Mouse (Mus musculus) 416B (cell line): ENCODE data around the gene Gm13090.

Source experiments
- DNase-seq: peaks from one replicate; pipeline ENCODE4 v3.0.0; 2011; ENCODE audit warnings: low read depth

Gm13090 gene

DNA sequence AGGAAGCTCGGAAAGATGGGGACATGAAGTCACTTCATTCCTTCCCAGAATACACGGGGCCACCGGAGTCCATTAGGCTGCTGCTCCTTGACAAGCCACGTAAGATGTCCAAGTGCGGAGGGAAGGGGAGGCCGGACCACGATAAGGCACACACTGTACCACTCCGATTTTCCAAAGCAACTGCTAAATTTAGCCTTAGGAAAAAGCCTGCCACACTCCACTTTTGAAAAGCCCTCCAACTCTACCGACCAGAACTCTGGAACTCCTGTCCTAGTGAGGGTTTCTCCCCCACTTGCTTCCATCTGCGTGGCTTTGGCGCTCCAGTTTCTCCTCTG, 7.7 kb downstream of the Gm13090 start:
- DNase-seq, result no peak

DNA sequence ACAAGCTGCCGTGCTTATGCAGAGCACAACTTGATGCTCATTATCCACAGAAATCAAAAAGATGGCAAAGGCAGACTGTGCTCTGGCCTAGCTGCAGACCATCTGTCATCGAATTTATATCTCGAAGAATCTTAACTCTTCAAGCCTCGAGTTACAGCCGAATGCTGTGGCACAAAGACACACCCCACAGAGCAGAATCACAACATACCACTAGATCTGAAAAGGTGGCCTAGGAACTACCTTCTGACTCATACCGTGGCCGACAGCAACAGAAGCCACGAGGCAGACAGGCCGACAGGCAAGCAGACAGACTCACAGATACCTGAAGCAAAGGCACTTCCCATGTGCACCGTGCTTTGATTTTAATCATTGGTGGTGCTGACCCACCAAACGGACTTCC, 14.3 kb downstream of the Gm13090 start:
- no peak for DNase-seq

DNA sequence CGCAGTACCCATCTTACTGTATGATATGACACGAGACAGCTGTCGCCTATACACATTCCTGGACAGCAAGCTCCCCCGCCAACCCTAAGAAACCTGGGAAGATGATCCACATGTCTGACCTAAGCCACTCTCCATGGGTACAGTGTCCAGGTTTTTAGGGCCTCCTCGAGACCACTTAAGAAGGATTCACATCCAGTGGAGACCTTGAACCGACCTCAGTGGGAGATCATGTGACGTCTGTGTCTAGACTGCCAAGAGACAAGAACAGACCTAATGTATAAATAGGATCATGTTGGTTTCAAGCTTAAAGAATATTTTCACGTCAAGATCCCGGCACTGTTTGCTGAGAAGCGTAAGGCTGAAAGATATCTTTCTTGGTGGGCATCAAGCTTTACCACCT, 14.8 kb downstream of the Gm13090 start:
- no peak for DNase-seq

DNA sequence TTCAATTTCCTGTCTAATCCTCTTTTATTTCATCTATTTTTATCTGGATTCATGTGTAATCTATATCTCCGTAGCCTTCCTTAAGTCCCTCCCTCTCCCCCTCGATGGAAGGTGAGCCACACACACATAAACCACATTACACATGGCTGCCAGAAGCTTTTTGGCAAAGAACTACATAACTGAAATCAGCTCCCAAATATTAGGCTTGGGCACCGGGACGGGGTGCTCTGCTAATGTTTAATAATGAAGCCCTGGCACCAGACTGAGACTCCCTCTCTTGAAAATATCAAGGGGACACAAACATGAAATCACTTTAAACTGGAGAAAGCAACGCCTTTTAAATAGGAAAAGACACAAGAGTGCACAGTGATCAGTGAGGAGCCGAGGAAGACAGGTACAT, 16.5 kb downstream of the Gm13090 start:
- no peak for DNase-seq

DNA sequence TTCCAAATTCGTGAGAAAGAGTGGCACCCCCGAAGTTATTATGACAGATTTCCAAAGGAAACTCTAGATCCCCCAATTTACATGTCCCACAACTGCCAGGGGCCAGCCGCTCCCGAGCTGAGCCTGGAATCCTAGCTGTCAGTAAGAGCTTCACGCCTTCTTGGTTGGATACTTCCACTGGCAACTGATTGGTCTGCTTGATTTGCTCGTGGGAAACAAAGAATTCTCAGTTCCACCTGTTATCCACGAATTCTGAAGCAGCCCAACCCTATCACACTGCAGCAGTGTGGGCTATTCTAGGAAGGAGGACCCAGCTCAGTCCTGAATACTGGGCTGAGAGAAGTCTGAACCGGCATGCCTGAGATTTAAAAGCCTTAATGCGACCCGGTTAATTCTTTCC, 17.1 kb downstream of the Gm13090 start:
- no peak for DNase-seq

DNA sequence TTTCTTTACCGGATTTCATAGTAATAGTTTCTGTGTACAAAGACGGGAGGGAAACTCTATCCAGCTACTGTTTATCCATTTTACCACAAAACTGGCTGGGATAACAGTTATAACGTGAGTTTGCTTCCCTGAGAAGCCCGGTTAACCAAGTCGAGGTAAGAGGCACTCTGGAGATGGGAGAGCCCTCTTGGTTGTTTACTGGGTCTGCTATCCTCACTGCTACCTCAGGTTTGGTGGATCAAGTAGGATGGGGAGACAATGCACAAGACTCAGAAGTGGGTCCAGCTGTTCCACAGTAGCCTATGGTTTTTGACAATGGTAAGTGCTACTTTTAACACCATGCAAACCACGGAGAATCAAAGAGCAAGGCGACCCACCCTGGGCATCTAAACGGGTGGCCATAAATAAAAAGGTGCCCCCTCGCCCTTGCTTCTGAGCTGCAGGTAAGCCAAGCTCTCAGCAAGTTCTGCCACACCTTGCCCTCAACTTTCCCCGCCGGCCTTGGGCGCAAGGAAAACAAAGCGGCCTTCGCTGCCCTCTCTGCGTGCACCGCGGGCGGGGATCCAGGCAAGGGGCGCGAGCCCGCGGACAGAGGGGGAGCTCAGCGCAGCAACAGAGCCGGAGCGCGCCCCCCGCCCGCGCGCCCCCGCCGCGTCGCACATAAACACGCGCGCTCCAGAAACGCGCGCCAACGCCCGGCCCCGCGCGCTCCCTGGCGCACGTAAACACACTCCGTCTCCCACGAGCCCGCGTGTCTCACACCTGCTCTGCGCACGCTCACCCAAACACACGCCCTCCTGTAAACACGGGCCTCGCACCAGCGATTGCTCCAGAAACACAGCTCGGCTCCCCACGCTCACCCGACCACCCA, 18.0 kb downstream of the Gm13090 start:
- DNase-seq, result no peak

DNA sequence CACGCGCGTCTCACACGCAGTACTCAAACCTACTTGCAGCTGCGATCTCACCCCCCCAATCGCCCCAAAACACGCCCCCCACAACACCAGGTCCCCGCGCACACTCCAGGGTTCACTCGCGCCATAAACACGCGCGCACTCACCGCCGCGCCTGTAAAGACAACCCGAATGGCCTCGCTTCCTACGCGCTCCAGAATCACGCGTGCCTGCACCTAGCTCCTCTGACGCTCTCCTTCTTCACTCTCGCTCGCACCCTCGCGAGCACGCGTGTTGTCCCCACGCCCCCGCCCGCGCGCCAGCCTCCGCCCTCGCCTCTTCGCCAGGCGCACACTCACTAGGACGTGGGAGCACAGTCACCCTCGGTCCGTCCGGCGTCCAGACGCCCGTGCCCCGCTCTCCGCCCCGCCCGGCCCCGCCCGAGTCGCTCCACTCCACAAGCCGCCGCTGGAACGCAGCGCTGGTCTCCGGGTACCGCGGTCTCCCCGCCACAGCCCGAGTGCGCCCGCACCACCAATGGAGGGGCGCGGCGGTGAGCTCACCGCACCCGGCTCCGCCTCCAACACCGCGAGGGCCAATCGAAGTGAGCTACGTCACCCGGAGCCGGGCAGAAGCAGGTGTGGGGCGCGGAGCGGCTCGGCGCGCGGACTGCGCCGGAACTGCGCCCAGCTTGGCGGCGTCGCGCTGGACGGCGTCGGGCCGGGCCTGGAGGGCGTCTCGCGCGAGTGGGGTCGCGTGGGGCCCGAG, 18.8 kb downstream of the Gm13090 start:
- no peak for DNase-seq

DNA sequence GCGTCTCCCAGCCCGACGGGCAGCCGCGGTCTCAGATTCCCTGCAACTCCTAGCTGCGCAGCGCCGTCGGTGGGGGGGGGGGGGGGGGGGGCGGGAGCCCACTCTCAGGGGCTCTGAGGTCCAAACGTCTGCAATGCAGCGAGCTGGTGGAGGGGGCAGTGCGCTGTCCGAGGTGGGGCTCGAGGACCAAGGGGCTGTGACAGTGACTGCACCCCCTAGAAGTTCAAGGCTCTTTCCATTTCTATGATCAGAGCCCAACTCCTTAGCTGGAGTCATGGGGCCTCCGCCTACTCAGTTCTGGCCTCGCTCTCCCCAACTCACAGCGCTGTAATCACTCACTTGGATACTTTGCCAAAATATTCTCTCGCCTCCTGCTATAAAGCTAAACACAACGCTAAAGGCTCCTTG, 19.5 kb downstream of the Gm13090 start:
- no peak for DNase-seq

DNA sequence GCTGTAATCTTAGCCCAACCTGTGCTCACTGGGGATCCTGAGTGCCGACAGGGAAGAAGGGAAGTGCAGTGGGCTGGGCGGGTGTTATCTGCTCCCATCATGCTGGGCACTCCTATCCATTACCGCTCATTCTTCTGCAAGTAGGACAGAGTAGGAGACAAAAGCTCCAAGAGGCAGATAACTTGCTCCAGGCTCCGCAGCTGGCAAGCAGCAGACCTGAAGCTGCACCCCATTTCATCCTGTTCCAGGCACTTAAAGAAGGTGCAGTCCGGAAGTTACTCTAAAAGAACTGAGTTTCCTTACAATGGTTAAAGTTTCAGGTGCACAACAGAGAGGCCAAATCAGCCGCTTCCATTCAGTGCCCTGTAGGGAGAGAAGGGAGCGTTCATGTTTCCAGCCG, 21.9 kb downstream of the Gm13090 start:
- no peak for DNase-seq

DNA sequence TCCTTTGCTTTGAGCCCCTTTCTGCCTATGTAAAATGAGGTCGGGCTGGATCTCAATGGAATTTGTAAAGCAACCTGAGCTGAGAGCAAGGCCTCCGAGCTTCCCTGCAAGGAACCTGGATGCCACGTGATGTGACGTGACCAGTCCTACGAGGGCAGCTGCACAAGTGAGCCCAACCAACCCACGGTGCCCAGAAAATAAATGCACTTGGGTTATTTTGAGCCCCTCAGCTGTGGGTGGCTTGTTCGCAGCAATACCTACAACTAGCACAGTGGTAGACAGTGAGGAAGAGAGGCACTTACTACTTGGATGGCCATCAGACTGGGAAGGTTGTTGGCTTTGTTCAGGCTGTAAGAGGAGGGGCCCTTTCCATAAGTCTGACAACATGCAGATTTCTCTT, 25.2 kb downstream of the Gm13090 start:
- no peak for DNase-seq

DNA sequence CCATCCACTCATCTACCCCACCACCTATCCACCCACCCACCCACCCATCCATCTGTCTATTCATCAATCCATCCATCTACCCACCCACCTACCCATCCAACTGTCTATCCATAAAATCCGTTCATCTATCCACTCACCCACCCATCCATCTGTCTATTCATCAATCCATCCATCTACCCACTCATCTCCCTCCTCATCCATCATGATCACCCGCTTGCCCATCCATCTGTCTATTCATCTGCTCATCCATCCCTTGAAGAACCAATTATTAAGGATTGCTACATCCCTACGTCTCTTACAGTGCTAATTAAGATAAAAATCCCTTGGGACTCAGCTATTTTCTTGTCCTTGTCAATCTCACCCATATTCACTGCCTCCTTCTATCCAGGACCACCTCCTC, 29.5 kb downstream of the Gm13090 start:
- DNase-seq, result no peak

DNA sequence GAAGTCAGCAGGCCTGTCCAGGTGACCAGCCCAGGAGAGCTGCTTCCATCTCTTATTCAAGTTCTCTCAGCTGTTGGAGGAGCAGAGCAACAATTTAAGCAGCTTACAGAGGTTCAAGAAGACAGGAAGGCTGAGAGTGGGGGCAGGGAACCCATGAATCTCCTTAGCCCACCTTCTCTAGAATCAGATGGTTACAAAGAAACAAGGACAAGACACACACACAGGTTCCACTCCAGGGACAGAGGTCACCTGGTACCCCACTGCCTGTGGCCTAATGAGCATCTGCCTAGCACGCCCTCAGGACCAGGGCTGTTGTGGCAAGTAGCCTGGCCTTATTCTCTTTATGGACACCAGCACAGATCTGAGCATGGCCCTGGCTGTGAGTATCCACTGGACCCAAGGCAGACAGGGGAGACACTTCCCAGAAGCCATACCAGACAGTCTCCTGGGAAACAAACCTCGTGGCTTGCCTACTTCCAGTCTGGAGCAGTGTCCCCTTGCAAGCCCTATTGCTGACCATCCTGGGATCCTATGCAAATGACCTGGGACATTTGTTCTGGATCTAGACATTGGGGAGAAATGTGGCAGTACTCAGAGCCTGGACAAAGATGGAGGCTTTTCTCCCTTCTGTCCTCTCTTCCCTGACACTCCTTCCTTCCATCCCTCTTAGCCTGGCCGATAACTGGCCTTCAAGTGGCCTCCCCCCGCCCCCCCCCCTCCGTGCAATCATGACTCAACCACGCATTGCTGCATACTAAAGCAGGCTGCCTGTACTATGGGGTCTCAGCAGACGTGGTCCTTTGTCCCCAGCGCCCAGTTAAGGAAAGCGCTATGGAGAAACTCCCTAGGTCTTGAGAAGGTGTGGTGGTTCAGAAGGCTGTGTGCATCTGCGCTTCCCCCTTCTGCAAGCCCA, 38.5 kb downstream of the Gm13090 start:
- DNase-seq, result no peak

DNA sequence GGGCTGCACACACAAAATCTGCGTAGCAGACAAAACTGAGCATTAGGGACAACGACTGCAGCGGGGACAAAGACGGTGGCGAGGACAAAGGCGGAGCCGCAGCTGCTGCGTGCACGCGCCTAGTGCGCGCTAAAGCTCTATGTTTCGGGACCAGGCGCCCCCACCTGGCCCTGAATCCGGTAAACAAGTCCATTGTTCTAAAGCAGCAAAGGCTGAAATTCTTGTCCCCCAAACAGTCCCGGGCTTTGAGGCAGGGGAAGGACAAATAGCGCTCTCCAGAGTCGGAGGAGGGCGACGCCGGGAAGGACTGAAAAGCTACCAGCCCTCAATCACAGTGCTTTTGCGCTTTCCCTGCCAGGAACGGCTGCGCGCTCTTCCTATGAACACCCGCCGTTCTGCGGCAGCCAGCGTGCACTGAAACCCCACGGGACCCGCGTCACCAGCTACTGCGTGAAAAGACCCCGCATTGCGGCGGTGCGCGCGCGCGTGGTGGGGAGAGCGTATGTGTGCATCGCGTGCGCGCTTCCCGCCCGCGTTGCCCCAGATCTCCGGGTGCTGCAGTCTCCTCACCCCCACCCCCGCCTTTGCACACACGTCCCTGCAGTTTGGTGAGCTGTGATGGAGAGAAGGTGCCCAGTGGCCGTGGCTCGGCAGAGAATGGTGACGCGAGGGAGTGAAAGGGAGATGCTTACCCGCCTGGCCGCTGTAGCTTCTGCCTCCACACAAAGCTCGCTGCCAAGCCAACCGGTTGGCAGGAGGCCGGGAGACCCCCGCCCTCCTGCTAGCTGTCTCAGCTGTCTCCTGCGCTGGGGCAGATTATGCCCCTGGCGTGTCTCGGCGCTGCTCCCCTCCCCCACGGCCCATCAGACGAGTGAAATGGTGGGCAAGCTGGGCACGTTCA, 39.5 kb downstream of the Gm13090 start:
- no peak for DNase-seq

DNA sequence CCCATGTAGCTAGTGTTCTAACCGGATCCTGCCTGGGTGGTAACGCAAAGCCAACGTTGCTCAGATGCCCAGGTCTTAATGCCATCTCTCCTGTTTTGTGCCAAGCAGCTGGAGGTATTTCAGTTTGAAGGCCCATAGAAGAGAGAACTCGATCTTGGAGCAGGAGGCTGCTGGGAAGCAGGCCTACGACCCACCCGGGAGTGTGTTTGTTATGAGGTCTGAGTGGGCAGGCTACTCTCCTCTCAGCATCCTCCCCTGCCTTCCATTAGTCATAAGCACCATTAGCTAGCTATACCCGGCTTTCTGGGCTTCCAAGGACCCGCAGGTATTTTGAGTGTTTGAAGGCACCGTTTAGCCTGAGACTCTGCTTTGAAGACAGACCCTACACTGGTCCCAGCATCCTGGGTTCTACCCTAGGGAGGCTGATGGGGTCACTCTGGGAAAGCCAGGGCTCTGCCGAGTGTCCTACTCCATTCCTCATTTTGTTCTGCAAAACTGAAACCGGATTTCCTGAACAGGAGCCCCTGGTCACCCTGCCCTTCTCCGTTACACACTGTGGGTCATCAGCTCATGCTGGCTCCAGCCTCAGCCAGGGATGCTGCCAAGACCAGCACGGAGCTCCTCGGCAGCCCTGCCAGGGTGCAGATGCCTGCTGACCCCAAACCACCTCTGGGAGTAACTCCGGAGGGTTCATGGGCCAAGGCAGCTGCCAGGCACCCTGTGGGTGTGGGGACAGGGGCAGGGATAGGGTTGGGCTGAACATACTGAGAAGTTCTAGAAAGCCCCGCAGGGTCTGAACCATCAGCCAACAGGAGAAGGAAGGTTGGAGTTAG, 40.6 kb downstream of the Gm13090 start:
- DNase-seq, result no peak

DNA sequence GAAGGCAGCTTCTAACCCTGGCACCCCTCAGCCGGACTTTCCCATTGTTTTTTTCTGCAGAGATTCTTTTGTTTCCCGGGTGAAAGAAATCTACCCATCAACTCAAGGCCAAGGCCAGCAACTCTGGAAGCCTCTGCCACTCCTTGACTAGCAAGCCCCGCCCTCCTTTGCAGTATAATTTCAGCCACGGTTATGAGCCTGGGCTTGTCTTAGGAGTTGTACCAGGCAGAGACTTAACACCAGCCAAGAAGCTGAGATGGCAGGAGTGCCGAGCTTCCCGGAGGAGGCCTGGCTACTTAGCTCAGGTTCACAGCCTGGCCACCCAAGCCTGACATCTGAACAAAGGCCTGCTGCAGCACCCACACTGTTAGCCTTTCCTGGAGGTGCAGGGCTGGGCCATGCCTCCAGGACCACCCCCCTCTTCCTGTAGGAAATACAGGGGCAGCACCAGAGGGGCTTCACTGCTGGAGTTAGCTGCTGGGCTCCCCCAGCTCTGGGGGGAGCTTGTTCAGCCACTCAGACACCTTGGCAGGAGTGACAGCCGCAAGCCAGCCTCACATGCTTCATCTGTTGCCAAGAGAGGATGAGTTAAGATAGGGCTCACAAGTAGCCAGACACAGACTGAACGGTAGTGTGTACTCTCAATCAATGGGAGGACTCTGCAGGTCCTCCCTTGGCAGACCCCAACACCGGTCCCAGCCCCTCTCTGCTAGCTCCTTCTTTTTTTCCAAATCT, 41.6 kb downstream of the Gm13090 start:
- DNase-seq, result no peak

DNA sequence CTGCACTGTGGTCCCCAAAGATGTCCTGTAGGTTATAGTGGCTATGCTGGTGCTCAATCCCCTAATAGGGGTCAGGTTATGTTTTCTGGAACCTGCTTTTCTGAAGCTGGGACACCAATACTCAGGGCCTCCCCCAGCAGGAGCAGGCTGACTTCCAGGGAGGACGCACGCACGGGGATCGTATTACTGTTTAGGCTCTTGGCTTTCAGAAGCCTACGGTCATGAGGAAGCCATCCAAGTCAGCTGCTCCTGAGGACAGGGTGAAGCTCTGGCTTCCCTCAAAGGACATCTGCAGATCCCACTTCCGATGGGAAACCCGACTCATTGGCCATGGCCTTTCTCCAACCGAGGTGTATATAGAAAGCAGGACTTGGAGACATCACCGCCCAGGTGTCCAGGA, 43.1 kb downstream of the Gm13090 start:
- no peak for DNase-seq

DNA sequence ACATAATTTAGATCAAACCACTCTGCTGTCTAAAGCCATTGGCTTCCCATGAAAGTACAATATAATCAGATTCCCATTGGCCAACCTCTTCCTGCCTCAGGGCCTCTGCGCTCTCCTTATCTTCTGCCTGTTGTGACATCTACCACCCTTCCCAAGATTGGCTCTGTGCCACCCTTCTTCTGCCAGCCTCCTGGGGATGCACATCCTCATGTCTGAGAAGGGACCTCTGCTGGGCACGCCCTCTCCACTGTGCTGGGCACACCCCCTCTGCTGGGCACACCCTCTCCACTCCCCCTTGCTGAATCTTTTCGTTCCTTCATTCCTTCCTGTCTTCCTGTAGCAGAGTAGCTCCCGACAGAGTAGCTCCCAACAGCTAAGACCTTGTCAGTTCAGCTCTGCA, 44.4 kb downstream of the Gm13090 start:
- DNase-seq, result no peak

DNA sequence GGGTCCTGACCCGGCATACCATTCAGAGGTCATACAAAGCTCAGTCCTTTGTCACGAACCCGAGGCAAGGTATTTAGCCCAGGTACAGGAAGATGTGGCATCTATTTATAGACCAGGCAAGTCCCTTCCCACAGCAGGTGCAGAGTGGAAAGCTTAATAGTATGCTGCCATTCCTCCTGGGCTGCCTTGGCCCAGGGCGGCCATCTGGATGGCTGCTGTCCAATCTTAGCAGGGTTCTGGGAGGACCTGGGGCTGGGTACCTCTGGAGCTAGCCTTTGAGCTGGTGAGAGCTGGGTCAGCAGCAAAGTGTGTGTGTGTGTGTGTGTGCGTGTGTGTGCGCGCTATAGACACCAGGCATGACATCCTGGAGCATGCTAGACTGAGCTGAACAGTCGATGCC, 46.1 kb downstream of the Gm13090 start:
- DNase-seq, result no peak

DNA sequence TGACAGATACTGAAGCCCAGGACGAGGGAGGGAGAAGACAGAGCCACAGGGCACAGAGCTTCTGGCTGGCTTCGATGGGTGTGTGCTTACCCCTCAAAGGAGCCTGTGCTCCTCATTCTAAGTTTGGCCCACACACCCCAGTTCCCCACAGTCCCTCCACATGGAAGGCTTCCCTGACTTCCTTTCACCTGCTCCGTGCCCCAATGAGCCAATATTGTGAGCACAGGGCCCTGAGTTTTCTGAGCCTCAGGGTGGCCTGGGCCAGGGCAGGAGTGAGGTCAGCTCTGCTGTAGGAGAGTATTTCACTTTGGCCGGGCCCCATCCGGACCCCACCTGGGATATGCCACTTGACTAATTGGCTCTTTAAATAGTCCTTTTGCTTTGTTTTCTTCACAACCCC, 48.3 kb downstream of the Gm13090 start:
- no peak for DNase-seq

DNA sequence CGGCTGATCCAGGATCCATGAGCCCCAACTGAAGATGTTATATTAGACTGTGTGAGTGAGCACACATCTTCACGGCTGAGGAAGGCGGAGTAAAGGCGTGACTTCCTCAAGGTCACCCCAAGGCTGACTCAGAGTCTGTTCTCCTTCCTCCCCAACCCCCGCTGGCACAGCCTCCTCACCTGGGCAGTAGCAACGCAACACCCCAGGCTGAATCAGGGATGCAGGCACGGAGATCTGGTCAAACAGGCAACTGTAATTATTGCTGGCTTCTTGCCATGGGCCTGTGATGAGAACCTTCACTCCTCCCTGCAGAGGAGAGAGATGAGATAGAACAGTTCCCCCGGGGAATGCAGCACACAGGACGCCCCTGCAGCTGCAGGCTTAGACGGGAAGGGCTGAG, 48.8 kb downstream of the Gm13090 start:
- DNase-seq, result peak; percentile 25
